Mouse (Mus musculus) hindlimb bud, embryonic 11.5 days (tissue): ENCODE results near the gene Armc12.

Experiments used
- DNase-seq: peaks from one replicate; pipeline ENCODE4 v3.0.0-alpha.2; 2012; ENCODE audit warnings: low read depth, low spot score; ENCODE audit errors: extremely low spot score

Armc12 gene

DNA sequence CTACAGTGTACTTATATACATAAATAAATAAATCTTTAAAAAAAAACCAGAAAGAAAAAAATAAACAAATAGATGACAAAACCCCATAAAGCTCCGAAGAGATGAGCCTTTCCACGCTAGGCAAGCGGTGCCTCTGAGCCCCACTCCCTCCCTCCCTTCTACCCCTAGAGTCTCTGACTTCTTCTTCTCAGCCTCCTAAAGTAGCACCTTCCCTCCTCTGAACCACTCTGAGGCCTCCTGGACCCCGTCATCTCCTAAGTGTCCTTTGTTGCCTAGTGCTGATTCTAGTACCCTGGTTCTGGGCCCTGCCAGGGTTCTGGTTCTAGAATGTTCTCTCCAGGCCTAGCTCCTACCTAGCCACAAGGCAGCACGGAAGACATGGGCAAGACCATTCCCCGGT, at the start of gene Armc12:
Armc12 (plus strand) TSS at position 301 of the 400 bp plus-strand sequence.
- no peak for DNase-seq

GRCm38 (mm10) chr17:28484704-28485445, 45.7 kb upstream of the Armc12 start:
- no peak for DNase-seq

- no peak for DNase-seq
Measured at GRCm38 (mm10) chr17:28485446-28485948, 45.1 kb upstream of the Armc12 start.

DNA sequence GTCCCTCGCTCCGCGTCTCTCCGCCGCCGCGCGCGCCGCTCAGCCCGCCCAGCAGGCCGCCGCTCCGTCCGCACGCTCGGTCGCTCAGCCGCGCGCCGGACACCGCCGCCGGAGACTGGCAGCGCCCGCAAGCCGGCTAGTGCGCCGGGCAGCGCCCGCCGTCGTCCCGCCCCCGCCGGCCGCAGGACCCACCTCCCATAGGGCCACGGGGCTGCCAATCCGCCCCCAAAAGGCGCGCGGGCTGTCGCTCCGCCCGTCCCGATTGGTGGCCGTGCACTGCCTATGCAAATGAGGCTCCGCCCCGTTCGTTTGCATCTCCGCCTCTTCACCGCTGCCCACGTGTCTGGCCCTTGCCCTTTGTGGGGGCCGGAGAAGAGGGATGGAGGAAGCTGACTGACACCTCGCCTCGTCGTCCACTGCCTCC, 44.6 kb upstream of the Armc12 start:
- DNase-seq = peak; percentile 77

DNA sequence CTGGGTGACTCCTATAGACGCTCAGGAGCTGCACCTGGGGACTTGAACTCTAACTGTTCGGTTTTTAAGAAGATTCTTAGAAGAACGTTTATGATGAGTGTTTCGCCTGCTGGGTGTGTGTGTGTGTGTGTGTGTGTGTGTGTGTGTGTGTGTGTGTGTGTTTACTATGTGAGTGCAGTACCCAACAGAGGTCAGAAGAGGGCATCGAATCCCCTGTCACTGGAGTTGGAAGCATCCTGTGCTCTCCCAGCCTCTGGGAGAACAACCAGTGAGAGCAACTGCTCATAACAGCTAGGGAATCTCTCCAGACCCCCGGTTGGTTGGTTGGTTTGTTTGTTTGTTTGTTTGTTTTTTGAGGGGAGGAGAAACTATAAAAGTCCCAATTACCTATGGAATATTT, 43.9 kb upstream of the Armc12 start:
- DNase-seq = no peak

- DNase-seq = no peak
Measured at GRCm38 (mm10) chr17:28487584-28488257, 42.9 kb upstream of the Armc12 start.

DNA sequence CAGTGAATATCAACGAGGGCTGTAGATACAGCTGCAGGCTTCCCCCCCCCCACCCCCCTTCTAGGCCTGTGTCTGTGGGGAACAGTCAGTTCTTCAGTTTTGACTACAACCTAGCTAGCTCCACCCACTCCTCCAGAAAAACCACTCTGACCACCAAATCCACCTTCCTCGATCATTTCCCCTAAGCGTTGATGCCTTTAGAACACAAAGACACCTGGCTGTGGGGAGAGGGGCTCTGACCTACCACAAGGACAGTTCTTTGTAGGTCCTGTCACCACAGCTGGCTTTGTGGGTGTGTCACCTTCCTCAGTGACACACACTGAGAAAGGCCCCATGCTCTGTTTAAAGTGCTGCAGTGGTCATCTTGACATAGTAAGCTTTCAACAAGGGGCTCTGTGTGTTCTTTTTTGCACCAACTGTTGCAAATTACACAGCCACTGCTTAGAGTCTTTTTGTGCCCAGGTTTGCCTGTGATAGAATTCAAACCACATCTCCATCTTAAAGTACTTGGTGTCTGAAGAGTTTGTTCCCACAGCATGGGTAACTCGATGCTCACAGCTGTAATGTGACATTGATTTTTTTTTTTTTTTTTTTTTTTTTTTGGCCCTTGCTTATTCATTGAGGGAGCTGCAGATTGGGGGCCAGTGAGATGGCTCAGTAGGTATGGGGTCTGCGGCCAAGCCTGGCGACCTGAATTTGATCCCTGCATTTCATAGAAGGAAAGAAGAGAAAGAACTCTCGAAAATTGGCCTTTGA, 42.2 kb upstream of the Armc12 start:
- no peak for DNase-seq

DNA sequence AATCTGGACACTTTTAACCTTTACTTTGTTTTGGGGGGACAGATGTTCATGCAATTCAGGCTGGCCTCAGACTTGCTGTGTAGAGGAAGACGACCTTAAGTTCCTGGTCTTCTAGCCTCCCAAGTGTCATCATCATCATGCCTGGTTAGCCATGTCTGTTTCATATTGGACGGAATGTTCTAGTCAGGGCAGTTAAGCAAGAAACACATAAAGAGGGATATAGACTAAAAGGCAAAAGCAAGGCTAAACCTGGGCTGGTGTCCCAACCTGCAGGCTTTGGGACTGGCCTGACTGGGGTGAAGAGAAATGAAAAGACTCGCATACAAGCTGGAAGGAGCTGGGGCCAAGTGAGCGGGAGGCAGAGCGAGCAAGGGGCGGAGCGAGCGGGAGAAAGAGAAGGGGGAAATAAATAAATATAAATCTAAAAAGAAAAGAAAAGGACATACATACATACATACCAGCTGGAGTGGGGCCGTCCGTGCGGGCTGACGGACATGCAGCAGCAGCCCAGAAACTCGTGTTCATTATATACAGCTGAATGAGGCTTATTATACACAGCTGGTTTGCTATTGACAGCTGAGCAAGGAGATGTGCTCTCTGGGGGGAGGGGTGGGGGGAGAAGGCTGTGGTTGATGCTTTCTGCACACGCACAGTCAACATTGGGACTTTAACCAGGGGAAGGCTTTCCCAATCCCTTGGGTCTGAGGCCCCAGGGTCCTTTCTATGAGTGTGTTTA, 39.4 kb upstream of the Armc12 start:
- DNase-seq = no peak

DNA sequence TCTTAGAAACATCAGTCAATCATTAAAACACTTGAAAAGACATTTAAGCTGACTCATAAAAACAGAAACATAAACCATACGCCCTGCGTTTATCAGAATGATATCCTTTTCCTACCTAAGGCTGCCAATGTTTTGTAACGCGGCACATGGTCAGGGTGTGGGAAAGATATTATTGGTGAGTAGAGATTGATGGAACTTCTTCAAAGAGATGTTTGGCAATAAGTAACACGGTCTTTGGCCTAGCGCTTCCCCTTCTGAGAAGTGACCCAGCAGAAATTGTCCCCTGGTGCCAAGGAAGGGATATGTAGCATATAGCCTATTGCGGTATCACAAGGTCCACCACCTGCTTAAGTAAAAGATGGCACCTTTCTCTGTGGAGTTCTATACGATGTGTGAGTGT, 34.8 kb upstream of the Armc12 start:
- no peak for DNase-seq

DNA sequence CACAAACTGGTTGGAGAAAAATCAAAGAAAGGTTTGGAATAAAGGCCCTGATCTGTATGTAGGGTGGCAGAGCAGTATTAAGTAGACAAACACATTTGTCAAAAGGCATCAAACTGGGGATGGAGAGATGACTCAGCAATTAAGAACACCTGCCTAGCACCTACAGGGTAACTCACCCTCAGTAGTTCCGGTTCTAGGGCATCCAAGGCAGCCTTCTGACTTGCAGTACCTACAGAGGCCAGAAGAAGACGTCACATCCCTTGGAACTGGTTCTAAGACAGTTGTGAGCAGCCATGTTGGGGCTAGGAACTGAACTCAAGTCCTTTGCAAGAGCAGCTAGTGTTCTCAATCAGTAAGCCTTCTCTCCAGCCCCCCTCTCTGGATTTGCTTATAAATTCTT, 31.4 kb upstream of the Armc12 start:
- no peak for DNase-seq

GRCm38 (mm10) chr17:28500465-28500864, 30.1 kb upstream of the Armc12 start:
- DNase-seq = no peak

DNA sequence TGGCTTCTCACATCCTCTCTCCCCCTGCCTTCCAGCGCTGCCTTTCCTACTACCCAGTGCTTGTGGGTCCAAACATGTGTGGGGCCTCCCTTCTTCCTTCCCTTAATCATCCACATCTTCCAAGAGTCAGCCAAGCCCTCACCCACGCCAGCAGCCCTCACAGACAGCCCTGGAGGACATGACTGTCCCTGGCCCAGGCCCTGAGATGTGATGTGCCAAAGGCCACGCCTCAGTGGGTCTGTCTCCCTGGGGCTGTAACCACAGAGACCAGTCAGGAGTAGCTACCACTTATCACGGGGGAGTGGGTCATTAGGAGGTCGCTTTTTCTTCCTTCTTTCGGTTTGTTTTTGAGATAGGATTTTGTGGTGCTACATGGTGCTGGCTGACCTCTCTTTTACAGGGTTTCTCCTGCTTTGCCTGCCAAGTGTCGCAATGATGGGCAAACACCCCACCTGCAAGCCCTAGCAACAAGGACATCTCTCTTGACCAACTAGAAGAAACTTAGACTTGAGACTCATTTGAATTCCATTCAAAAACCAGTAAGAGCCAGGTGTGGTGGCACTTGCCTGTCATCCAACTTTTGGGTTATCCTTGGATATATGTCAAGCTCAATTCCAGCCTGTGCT, 28.3 kb upstream of the Armc12 start:
- DNase-seq = no peak

- DNase-seq = no peak
Measured at GRCm38 (mm10) chr17:28504182-28504581, 26.4 kb upstream of the Armc12 start.

GRCm38 (mm10) chr17:28505591-28505990, 25.0 kb upstream of the Armc12 start:
- DNase-seq = no peak

GRCm38 (mm10) chr17:28506895-28507294, 23.7 kb upstream of the Armc12 start:
- DNase-seq = no peak

- no peak for DNase-seq
Measured at GRCm38 (mm10) chr17:28507496-28507895, 23.1 kb upstream of the Armc12 start.

DNA sequence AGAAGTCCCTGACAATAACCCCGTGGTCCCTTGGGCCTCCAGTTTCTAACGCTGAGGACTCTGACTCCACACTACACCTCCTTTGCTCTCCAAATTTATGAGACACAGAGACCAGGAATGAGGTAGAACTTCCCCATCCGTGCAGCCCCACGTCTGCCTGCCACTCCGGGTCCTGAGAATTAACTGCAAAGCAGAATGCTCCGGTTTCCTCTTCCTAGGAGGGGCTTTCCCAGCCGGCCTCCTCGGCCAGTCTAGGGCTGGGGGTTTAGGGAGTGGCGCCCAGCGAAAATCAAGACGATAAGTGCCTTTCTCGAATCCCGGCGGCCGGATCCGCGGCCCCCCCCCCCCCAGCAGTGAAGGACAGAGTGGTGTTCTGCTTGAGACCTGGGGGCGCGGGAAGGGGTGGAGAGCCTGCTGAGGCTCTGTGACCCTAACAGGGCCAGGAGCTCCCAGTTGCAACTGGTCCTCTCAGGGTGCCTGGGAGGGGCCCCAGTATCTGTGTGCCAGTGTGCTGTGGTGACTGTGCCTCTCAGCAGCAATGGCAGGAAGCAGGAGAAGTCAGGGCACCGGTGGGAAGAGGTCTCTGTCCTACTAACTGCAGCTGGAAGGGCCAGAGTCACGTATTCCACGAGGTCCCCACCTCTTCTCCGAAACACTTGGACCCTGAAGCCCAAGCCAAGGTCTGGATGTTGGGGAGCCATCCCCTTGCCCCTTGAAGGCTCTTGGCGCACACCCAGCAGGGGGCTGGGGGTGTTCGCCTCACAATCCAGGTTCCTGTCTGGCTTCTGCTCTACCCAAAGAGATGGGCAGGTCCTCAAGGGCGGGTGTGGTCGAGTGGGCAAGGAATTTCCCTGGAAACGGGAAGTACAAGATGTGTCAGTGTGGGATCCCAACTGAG, 19.9 kb upstream of the Armc12 start:
- DNase-seq = no peak

DNA sequence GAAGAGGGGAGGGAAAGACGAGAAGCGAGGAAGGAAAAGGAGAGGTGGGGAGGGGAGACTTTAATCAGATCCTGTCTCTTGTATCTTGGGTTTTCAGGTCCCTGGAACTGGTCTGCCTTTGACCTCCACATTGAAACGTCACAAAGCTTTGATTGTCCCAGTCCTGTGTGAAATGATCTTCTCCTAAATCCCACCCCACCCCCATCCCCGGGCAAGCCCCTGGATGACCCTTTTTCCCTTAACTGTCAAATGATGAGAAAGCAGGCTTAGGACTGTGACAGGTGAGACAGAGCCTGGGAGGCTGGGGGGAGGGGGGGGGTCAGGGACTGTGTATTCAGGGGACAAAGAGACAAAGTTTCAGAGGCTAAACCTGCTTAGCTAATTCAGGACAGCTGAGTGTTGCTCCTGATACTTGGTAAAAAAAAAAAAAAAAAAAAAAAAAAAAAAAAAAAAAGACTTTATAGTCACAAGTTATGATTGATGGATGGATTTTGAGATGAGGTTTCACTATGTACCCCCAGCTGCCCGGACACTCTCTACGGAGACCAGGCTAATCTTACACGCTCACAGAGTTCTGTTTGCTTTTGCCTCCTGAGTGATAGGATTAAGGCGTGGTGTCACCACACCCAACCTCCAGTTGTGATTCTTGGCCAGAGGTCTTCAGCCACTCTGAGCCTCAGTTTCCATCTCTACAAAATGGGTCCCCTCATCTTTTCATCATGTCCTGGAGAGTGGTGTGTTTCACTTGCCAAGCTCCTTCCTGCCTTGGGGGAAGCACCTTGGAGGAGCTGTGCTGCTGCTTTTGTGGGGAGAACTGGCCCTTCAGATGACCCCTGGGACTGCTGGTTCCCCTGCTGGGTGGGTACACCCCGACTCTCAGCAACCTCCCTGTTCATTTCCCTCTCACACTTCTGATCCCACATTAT, 18.7 kb upstream of the Armc12 start:
- DNase-seq = no peak
